Mouse (Mus musculus): ENCODE measurements around the gene Rcn1.

DNA sequence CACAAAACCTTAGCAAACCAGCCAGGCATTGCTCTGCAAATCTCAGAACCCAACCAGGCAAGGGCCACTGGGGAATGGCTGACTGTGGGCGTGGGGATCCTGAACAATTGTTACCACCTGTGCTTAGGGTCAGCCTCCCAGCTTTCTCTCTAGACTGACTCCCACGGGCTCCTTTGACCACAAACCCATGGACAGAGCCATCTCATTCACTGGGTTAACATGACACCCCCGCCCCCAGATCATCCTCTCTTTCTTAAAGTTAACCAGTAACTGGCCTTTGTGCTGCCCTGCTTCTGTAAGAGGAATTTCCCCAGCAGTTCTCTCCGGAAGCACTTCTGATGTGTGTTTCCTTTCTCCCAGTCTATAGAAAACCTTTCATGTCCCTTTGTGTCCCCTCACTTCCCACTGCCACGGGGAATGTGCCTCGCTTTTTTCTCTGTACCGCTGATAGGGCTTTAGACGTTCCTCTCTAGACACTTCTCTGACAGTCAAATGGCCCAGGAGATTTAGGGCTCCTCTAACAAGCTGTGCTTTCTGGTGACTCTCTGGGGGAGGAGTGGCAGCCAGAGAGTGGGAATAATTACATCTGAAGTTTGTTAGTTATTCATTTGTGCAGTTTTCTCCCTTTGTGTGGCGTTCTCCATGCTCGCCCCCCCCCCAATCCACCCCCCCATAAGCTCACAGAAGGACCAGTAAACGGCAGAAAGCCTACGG is 62.6 kb downstream of the Rcn1 start:
- TF ChIP-seq MAX (IDR thresholded peaks at IDR 0.05; ENCODE audit: low read depth) (no peak), E2F4 (IDR thresholded peaks at IDR 0.05; ENCODE audit: insufficient read depth) (no peak), POLR2A (IDR thresholded peaks at IDR 0.05; ENCODE audit: insufficient read length, low read depth) (no peak), MYOG (IDR thresholded peaks at IDR 0.05; ENCODE audit: control insufficient read depth in 1 of 3, insufficient read depth in 1 of 3, insufficient read length in 2 of 3, low read depth in 2 of 3) (no peak), POLR2AphosphoS2 (IDR thresholded peaks at IDR 0.05; ENCODE audit: insufficient read length, low read depth) (no peak), SRF (IDR thresholded peaks at IDR 0.05; ENCODE audit: control insufficient read depth, insufficient read length, low read depth) (no peak), USF1 (IDR thresholded peaks at IDR 0.05; ENCODE audit: low read depth) (no peak)
